Mouse (Mus musculus) c-Kit-positive CD71-positive TER-119-positive erythroid progenitor cells, embryonic 14.5 days (primary cell): ENCODE results near the gene Ing4.
"Not testable (repeated sequence)": the region's sequence is repeated elsewhere in the genome, so short reads cannot be mapped to it uniquely, and the experiment has no call there.

Experiments
- DNase-seq: peaks from one replicate; pipeline ENCODE4 v3.0.0-alpha.2; 2013; ENCODE audit warnings: low spot score

The Ing4 gene

GRCm38 (mm10) chr6:125042081-125042480, 2.5 kb downstream of the Ing4 start:
- DNase-seq: peak; percentile 47

GRCm38 (mm10) chr6:125046691-125047090, 7.1 kb downstream of the Ing4 start:
- DNase-seq: peak; percentile 76

GRCm38 (mm10) chr6:125049678-125050077, 10.1 kb downstream of the Ing4 start, which contains the start of gene Acrbp:
Gene Acrbp, plus strand, starts transcription at chr6:125049689.
- no peak for DNase-seq

DNA sequence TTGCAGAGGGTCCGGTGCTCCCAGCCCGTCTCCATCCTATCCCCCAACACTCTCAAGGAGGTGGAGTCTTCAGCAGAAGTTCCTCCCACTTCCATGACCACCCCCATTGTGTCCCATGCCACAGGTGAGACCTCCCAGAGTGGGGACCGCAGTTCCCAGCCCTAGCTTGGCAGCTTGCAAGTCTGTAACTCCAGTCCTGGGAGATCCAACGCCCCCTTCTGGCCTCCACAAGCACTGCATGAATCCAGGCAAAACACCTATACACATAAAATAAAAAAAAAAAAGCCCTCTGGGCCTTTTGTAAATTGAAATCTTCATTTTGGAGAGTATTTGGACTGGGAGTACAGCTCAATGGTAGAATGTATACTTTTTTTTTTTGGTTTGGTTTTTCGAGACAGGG, 11.7 kb downstream of the Ing4 start:
- DNase-seq: no peak

- DNase-seq: no peak
Measured at GRCm38 (mm10) chr6:125061493-125061892, 21.9 kb downstream of the Ing4 start.

DNA sequence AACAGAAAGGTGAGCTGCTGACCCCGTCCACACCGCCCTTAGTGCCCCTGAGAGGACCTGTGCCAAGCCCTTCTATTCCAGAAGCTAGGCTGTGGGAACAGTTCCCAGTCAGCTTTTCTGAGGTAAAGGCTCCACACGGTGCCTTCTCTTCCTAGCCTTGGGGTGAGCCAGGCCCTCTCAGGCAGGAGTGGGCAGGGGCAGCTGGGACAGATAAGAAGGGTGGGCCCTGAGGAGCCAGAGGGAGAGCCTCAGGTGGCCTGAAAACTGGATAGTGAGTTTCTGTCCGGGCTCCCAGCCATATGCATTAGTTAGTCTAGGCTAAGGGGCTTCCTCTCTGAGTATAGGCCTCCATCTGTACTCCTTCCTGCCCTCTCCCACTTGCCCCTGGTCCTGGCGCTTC, 23.0 kb downstream of the Ing4 start:
- DNase-seq: no peak

DNA sequence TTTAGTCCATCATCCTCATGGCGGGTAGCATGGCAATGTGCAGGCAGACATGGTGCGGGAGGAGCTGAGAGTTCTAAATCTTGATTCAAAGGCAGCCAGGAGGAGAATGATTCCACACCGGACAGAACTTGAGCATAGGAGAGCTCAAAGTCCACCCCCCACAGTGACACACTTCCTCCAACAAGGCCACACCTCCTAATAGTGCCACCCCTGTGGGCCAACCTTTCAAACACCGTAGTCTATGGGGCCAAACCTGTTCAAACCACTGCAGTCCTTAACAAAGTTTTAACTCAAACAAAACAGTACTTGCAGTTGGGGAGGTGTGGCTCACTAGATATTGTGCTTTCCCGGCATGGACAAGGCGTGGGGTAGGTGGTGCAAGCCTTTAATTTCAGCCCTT, 24.3 kb downstream of the Ing4 start:
- no peak for DNase-seq

GRCm38 (mm10) chr6:125065223-125065622, 25.7 kb downstream of the Ing4 start:
- not testable (repeated sequence) for DNase-seq

DNA sequence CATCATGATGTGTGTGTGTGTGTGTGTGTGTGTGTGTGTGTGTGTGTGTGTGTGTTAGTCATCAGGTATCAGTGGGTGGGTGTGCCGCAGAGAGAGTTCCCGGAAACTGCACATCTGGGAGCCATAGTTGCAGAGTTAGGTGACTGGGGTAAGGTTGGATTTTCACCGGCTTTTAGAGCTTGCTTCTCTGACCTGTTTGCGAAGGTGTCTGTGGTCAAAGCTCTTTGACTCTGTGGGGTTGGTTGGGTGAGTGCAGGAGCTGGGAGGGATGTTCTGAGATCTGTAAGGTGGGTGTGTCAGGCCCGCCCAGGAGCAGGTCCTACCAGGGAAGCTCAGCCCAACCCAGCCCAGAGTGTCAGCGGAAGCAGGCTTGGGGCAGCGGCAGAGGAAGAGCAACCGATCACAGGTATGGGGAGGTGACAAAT, 28.0 kb downstream of the Ing4 start, which contains the start of gene Lpar5:
Gene Lpar5, plus strand, starts transcription at position 350 of the 425 bp plus-strand sequence.
- peak; percentile 44 for DNase-seq

GRCm38 (mm10) chr6:125071170-125071895, 31.8 kb downstream of the Ing4 start:
- peak; percentile 76 for DNase-seq

GRCm38 (mm10) chr6:125071896-125072279, 32.3 kb downstream of the Ing4 start:
- no peak for DNase-seq

- DNase-seq: no peak
Measured at GRCm38 (mm10) chr6:125073825-125074224, 34.3 kb downstream of the Ing4 start.

DNA sequence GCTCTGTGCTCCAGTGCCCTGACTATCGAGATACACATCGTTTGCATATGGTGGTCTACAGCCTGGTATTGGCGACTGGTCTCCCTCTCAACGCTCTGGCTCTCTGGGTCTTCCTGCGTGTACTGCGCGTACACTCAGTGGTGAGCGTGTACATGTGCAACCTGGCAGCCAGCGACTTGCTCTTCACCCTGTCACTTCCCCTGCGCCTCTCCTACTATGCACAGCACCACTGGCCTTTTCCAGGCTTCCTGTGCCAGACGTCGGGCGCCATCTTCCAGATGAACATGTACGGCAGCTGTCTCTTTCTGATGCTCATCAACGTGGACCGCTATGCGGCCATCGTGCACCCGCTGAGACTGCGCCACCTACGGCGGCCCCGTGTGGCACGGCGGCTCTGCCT, 41.8 kb downstream of the Ing4 start:
- DNase-seq: no peak

DNA sequence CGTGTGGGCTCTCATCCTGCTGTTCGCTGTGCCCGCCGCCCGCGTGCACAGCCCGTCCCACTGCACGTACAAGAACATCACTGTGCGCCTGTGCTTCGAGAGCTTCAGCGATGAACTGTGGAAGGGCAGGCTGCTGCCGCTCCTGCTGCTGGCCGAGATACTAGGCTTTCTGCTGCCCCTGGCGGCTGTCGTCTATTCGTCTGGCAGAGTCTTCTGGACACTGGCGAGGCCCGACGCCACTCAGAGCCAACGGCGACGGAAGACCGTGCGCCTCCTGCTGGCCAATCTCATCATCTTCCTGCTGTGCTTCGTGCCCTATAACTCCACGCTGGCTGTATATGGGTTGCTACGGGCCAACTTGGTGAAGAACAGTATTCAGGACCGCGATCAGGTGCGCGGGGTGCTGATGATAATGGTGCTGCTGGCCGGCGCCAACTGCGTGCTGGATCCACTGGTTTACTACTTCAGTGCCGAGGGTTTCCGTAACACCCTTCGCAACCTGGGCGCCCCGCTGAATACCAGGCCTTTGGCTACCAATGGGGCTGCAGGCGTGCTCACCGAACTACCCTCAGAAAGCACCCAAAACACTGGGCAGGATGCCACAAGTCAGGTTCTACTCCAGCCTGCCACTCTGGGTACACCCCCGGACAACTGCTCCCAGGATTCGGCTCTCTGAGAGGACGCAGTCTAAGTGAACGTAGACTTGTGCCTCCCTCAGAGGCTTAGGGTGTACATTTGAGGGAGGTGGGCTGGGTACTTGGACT, 42.4 kb downstream of the Ing4 start:
- peak; percentile 81 for DNase-seq

GRCm38 (mm10) chr6:125082801-125083386, 43.3 kb downstream of the Ing4 start:
- DNase-seq: no peak

DNA sequence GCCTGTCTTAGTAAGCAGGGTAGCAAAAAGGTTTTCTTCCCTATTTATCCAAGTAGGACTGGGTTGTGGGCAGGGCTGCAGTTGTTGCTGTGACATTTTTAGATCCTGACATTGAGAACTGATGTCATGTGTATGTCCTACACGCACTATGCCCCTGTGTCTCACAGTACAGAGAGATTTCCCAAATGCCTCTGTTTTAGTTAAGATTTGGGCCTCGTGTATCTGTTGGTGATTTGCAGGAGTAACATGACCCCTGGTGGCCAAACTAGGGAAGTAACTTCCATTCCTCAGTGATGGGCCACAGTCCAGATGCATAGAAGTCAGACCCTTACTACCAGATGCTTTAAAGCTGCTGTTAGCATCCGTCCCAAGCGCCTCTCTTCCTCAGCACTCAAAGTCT, 44.9 kb downstream of the Ing4 start:
- no peak for DNase-seq

DNA sequence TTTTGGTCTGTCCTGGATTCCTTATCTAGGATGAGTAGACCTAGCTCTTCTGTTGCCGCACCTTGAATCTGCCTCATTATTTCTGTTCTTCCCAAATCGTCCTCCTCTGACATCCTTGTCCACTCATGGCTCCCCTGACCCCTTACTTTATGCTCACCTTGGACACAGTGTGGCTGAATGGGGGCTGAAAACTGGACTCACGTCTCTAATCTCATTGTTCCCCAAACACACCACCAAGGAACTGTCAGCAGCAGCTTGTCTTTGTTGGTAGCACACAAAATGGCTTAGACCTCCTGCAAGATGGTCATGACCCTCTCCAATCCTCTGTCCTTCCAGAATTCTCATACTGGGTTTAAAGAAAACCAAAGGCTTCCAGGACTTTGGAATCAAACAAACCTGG, 48.4 kb downstream of the Ing4 start:
- no peak for DNase-seq

DNA sequence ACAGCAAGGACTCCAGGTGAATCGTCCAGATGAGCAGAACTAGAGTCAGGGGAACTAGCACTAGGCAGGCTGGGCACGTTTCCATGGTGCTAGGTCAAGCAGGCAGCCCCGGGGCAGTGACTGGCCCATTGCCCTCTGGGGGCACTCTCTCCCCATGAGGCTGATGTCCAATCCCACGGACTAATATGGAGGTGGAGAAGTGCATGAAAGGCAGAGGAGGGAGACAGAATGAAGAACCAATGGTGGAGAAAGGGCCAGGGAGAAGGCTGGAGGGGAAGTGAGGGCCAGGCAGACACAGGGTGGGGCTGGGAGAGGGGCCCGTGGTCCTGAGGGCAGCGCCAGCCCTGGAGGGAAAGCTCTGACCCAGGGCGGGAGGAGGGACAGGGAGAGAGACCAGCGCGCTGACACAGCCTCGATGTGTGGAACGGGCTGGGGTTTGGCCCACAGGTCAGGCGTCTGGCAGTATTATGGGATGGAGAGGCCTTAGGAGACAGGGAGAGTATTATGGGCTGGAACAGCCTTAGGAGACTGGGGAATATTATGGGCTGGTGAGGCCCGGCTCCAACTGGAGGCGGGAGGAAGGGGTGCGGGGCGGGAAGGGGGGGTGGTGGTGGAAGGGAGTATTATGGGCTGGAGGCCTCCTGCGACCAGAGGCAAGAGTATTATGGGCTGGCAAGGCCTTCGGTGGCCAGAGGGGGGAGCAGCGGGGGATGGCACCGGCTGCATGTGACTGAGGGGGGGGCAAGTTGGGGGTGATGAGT, 49.2 kb downstream of the Ing4 start:
- DNase-seq: no peak

DNA sequence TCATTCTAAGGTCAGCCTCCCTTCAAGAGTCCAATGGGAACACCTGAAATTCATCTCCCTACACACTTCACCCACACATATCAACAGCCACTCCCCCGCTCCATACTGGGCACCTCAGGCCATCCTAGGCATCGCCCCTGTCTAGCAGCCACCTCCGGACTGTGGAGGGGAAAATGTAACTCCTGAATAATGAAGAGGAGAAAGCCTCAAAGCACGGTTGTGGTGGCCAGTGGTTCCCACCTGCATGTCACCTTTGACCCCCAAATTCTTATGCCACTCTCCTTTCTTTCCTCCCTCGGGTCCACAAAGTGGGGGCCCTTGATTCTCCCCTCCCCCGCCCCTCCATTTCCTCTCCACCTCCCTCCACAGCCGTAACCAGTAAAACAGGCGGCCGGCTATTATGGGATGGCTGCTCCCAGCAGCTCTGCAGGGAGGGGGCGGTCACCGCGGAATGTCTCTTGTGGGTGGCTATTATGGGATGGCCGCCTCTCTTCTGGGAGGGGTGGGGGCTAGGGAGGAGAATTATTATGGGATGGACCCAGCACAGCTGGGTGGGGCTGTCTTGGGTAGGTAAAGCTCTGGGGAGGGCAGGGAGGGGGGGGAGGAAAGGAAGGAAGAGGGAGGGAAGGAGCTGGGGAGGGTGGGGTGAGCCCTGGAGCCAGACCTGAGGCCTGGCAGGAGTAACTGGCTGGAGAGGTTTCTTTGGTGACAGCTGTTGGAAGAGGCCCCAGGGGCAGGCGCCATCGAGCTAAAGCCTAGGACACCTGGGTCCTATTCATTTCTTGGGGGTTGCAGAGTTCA, 50.2 kb downstream of the Ing4 start:
- DNase-seq: peak; percentile 68

DNA sequence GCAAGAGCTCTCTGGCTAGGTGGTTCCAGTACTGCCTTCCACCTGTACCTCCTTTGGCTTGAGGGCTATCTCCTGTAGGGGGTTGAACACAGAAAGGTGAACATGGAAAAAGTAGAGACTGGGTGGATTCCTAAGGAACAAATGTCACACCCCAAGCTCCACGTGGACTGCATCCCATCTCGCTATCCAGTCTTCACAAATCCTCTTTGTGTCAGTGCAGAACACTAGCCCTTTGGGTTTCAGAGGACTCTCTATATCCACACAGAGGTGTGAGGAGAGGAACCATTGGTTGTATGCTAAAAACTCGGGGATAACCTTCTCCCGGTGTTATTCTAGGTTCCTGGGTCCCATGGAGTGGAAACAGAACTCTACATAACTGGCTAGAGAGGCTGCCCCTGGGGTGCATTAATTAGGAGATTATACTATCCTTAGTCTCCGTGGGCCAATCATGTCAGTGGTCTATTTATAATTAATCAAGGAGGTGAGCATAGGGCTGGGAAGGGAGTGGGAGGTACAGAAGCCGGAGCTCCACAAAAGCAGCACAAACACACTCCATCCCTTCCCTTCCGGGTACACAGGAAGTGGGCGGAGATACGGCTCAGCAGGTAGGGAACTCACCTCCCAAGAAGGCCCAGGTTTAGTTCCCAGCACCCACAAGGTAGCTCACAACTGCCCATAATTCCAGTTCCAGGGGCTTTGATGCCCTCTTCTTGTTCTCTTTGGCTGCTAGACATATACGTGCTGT, 51.0 kb downstream of the Ing4 start:
- DNase-seq: no peak

GRCm38 (mm10) chr6:125092372-125092771, 52.8 kb downstream of the Ing4 start:
- DNase-seq: no peak
